Mouse (Mus musculus) kidney, adult 2 months (tissue): Measurements from ENCODE around the gene Ccr7.

Source experiments
- CTCF ChIP-seq: fragments of 200-500 bp; conservative IDR thresholded peaks from 2 replicates; pipeline ENCODE4 v1.5.1; 2011; ENCODE audit warnings: low read depth, mild to moderate bottlenecking, control low read depth, low read length, moderate library complexity, mixed read lengths; ENCODE audit not compliant: insufficient read depth, insufficient read length
- POLR2A ChIP-seq: fragments of 200-500 bp; IDR thresholded peaks from one replicate; pipeline ENCODE4 v1.6.1; 2011; ENCODE audit warnings: low read depth, low read length, control low read depth

- TF ChIP-seq CTCF: no peak
- TF ChIP-seq POLR2A: no peak
Observed at GRCm38 (mm10) chr11:99148400-99148799, 6.5 kb downstream of the Ccr7 start.
